Mouse (Mus musculus) kidney, adult 2 months (tissue): Measurements from ENCODE around the gene Cyp2b13.
"Not testable (repeated sequence)": the region's sequence is repeated elsewhere in the genome, so short reads cannot be mapped to it uniquely, and the experiment has no call there.

Experiments used
- CTCF ChIP-seq: fragments of 200-500 bp; conservative IDR thresholded peaks from 2 replicates; pipeline ENCODE4 v1.5.1; 2011; ENCODE audit warnings: low read depth, mild to moderate bottlenecking, control low read depth, low read length, moderate library complexity, mixed read lengths; ENCODE audit not compliant: insufficient read depth, insufficient read length
- POLR2A ChIP-seq: fragments of 200-500 bp; IDR thresholded peaks from one replicate; pipeline ENCODE4 v1.6.1; 2011; ENCODE audit warnings: low read depth, low read length, control low read depth

DNA sequence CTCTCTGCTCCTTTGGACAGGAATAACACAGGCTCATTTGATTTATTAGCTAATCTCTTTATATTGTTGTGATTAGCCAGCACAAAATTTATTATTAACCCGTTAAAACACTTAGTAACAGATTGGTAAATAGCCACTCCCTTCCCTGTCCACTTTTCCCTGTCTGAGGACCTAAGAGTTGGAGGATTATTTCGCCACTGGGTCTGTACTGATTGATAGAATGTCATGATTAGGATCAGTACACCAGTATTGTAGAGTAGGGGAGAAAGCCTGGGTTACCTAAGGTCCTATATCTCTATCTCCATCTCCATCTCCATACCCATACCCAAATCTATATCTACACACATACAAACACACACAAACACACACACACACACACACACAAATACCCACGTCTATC, 82.4 kb downstream of the Cyp2b13 start:
- not testable (repeated sequence) for TF ChIP-seq CTCF, POLR2A
